Mouse (Mus musculus): ENCODE results near the gene Adprm. TPM values are rescaled to one million over a fixed set of nuclear protein-coding genes. Genes with fewer than 3 reads are reported as not detected.
A peak's percentile ranks its signal among the peaks of the same experiment; 100 is the strongest.

Adprm gene
- polyA plus RNA-seq, 1 experiment from 2014 or later = 38.5 TPM

GRCm38 (mm10) chr11:67072615-67073130 lies 20.3 kb upstream of the Adprm start:
- no peak for ATAC-seq

DNA sequence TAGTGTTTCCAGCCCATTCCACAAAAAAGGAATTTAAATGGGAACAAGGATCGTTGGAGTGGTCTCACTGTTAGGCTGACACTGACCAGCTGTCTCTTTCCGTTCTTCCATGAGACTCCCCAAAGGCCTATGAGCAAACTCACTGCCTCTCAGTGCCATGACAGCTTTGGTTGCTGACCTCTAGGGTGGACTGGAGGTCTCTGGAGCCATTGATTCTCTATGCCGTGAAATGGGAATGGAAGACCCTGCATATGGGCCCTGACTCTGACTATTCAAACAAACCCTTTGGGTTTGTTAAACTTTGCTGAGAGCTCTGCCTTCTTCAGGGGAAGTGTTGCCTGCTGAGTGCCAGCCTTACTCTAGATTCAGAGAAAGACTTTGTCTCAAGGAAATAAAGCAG lies 15.3 kb upstream of the Adprm start:
- ATAC-seq = no peak
- H3K36me3 ChIP-seq = peaks cover 48% of the 10 kb centered on the region
- 91% methylated on average over 3 of the region's 3 CpGs for WGBS

More at GRCm38 (mm10) chr11:67072615-67073130, 20.3 kb upstream of the Adprm start:
- Histone ChIP-seq H3K4me3 (replicated peaks) (no peak overlapping the region), H3K36me3 (0 out of 2 replicates have a peak, but pooled peaks cover 3% of the 10 kb centered on the region), H3K9ac (replicated peaks) (no peak overlapping the region), H3K27me3 (no peaks in the 10 kb centered on the region), H3K27ac (no peak overlapping the region), H3K9me3 (no peaks in the 10 kb centered on the region), H3K4me1 (replicated peaks) (peaks cover 5% of the 10 kb centered on the region), H3K4me2 (replicated peaks) (no peak overlapping the region)
- WGBS = 69% methylated on average over 15 of the region's 15 CpGs

DNA sequence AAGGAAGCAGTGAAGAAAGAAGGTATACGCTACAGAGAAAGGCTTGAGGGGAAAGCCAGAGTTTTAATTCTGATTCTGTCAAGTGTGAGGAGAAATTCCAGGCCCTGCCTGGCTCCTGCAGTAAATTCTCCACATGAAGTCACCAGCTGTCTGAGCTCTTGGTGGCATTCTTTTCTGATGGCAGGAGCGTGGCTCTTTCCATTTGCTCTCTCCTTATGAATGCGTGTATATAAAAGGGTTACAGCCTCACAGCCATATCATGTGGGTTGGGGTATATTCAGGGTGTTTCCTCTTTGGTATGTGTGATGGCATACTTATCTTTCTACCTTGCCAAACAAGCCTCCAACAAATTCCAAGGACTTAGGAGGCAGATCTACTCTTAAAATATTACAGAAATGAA lies 10.3 kb upstream of the Adprm start:
- 95% methylated on average over 3 of the region's 3 CpGs for WGBS
- no peak overlapping the region for H3K9ac ChIP-seq (replicated peaks)

More for the DNA sequence above, 15.3 kb upstream of the Adprm start:
- Histone ChIP-seq H3K4me2 (replicated peaks) (no peak overlapping the region), H3K9ac (replicated peaks) (no peak overlapping the region), H3K27ac (no peak overlapping the region), H3K27me3 (no peaks in the 10 kb centered on the region), H3K9me3 (no peaks in the 10 kb centered on the region), H3K4me3 (replicated peaks) (no peak overlapping the region), H3K4me1 (replicated peaks) (no peaks in the 10 kb centered on the region)

DNA sequence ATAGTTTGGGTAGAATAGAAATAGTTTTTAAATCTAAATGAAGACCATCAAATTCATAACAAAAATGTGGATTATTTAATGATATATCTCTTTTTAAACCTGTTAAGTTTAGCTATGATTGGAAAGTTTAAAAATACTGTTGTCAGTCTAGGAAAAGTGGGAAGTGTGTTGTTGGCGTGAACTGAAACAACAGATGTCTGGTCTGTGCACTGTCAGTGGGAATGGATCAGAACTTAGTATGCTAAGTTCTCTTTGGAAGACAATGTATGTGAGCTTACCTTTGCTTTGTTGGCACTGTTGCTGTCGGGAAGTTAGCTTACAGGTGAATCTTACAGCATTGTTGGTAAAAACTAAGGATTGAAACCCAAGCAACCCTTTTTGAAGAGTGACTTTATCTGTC lies 8.9 kb upstream of the Adprm start:
- no peak for ATAC-seq

More for the DNA sequence above, 10.3 kb upstream of the Adprm start:
- Histone ChIP-seq H3K9me3 (no peaks in the 10 kb centered on the region), H3K27ac (no peak overlapping the region), H3K4me1 (replicated peaks) (no peaks in the 10 kb centered on the region), H3K4me2 (replicated peaks) (no peak overlapping the region), H3K27me3 (no peaks in the 10 kb centered on the region), H3K4me3 (replicated peaks) (no peak overlapping the region), H3K36me3 (peaks cover 85% of the 10 kb centered on the region)
- no peak for ATAC-seq

GRCm38 (mm10) chr11:67054754-67055365 lies 2.5 kb upstream of the Adprm start:
- no peak for ATAC-seq
- H3K4me2 ChIP-seq (replicated peaks) = no peak overlapping the region
- no peak overlapping the region for H3K9ac ChIP-seq (replicated peaks)
- H3K36me3 ChIP-seq = peaks cover 48% of the 10 kb centered on the region
- no peak overlapping the region for H3K27ac ChIP-seq
- 92% methylated on average over 8 of the region's 8 CpGs for WGBS
- no peaks in the 10 kb centered on the region for H3K9me3 ChIP-seq
- no peaks in the 10 kb centered on the region for H3K27me3 ChIP-seq
- H3K4me3 ChIP-seq (replicated peaks) = no peak overlapping the region
- peaks cover 20% of the 10 kb centered on the region for H3K4me1 ChIP-seq (replicated peaks)

More for the DNA sequence above, 8.9 kb upstream of the Adprm start:
- no peak overlapping the region for H3K9ac ChIP-seq (replicated peaks)
- no peak overlapping the region for H3K4me3 ChIP-seq (replicated peaks)
- H3K4me1 ChIP-seq (replicated peaks) = no peaks in the 10 kb centered on the region
- no peak overlapping the region for H3K27ac ChIP-seq
- peaks cover 88% of the 10 kb centered on the region for H3K36me3 ChIP-seq
- H3K9me3 ChIP-seq = no peaks in the 10 kb centered on the region
- WGBS = 94% methylated on average over 2 of the region's 2 CpGs
- no peak overlapping the region for H3K4me2 ChIP-seq (replicated peaks)
- H3K27me3 ChIP-seq = no peaks in the 10 kb centered on the region

DNA sequence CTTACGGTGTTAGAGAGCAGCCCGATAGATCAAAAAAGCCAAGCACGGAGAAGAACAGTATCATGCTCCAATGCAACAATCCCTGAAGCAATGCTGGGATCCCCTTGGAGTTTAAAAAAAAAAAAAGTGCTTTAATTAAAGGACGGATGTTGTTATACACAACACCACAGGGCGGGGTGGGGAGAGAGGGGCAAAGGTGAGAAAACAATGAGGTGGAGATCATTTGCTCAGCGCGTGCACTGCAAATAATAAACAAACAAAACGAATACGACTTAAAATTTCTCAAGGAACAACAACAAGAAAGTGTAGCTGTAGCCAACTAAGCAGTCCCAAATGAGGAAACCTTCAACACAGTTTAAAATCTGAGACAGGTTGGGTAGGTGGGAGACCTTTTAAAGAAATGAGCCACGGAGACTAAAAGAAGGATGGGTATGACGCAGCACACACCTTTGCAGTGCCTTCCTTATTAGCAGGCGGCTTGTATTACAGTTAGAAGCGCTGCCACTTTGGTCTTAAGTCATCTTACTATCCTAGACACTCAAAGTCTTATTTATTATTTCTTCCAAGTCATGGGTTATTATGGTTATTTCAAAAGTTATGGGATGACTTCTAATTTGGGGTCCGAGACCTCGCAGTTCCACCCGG lies 596 bp downstream of the Adprm start:
- H3K36me3 ChIP-seq = peaks cover 25% of the 10 kb centered on the region
- H3K4me2 ChIP-seq (replicated peaks) = peak overlapping the region; percentile 76
- H3K4me1 ChIP-seq (replicated peaks) = peaks cover 20% of the 10 kb centered on the region
- peak; percentile 66 for ATAC-seq
- H3K27me3 ChIP-seq = no peaks in the 10 kb centered on the region
- peak overlapping the region; percentile 81; the same call in 1 of the 2 replicates for H3K27ac ChIP-seq
- WGBS = 9% methylated on average over 16 of the region's 16 CpGs
- peak overlapping the region; percentile 99 for H3K4me3 ChIP-seq (replicated peaks)
- no peaks in the 10 kb centered on the region for H3K9me3 ChIP-seq
- H3K9ac ChIP-seq (replicated peaks) = peak overlapping the region; percentile 85

DNA sequence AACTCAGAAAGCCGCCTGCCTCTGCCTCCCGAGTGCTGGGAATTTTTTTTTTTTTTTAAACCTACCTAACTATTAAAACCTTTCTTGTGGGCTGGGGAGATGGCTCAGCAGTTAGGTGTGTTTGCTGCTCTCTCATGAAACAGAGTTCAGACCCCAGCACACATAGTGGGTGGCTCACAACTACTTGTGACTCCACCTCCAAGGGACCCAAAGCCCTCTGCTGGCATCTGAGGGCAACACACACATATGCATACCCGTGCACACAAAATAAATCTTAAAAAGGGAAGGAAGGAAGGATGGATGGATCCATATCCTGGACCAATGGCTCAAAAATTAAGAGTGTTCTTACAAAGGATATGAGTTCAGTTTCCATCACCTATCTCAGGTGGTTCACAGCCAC lies 3.1 kb downstream of the Adprm start:
- H3K9me3 ChIP-seq = no peaks in the 10 kb centered on the region
- H3K9ac ChIP-seq (replicated peaks) = no peak overlapping the region
- H3K4me1 ChIP-seq (replicated peaks) = peaks cover 20% of the 10 kb centered on the region
- no peak for ATAC-seq
- no peak overlapping the region for H3K4me2 ChIP-seq (replicated peaks)
- 91% methylated on average over 3 of the region's 3 CpGs for WGBS
- peaks cover 24% of the 10 kb centered on the region for H3K36me3 ChIP-seq
- H3K27me3 ChIP-seq = no peaks in the 10 kb centered on the region
- H3K4me3 ChIP-seq (replicated peaks) = no peak overlapping the region
- no peak overlapping the region for H3K27ac ChIP-seq

DNA sequence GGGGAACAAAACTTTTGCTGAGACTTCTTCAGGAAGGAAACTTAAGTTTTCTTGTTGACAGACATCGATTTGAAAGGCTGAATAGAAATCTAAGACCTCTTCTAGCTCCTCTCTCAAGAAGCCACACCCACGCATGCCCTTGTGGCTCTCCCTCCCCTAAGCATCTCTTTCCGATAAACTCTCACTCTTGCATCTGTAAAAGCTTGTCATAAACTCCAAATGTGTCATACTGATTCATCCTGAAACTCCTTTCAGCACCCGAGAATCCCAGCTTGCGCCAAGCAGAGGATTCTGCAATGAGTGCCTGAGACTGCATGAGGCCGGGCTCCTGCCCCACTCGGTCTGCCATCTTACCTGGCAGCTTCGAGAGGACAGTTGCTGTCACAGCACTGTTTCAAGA lies 3.9 kb downstream of the Adprm start:
- ATAC-seq = no peak
- Histone ChIP-seq H3K9me3 (no peaks in the 10 kb centered on the region), H3K27me3 (no peaks in the 10 kb centered on the region), H3K27ac (no peak overlapping the region), H3K4me1 (replicated peaks) (peaks cover 14% of the 10 kb centered on the region), H3K9ac (replicated peaks) (no peak overlapping the region), H3K4me3 (replicated peaks) (no peak overlapping the region), H3K4me2 (replicated peaks) (no peak overlapping the region), H3K36me3 (peaks cover 24% of the 10 kb centered on the region)
- 93% methylated on average over 8 of the region's 8 CpGs for WGBS

GRCm38 (mm10) chr11:67047199-67047598 lies 5.2 kb downstream of the Adprm start:
- H3K9me3 ChIP-seq = no peaks in the 10 kb centered on the region
- 92% methylated on average over 5 of the region's 5 CpGs for WGBS

DNA sequence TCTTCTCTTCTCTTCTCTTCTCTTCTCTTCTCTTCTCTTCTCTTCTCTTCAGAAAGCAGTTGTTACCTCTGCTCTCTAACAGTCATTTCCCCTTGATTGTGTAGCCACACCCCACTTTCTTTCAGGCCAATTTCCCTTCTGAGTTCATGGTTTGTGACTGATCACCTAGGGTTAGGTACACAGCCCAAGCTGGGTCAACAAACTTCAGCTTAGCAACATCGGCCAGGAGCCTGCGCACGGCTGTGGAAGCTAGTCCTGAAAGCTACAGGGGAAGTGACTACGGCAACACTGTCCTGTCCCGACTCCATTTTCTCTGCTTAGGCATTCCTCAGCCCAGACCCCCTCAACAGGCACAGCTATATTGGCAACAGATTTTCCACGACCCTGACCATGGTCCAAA lies 7.4 kb downstream of the Adprm start:
- Histone ChIP-seq H3K9ac (replicated peaks) (no peak overlapping the region), H3K4me1 (replicated peaks) (0 out of 2 replicates have a peak, but pooled peaks cover 3% of the 10 kb centered on the region), H3K4me3 (replicated peaks) (no peak overlapping the region), H3K4me2 (replicated peaks) (no peak overlapping the region), H3K27ac (no peak overlapping the region), H3K9me3 (no peaks in the 10 kb centered on the region), H3K27me3 (no peaks in the 10 kb centered on the region), H3K36me3 (peaks cover 44% of the 10 kb centered on the region)
- 89% methylated on average over 6 of the region's 6 CpGs for WGBS
- no peak for ATAC-seq

More at GRCm38 (mm10) chr11:67047199-67047598, 5.2 kb downstream of the Adprm start:
- Histone ChIP-seq H3K4me1 (replicated peaks) (peaks cover 12% of the 10 kb centered on the region), H3K9ac (replicated peaks) (no peak overlapping the region), H3K4me3 (replicated peaks) (no peak overlapping the region), H3K4me2 (replicated peaks) (no peak overlapping the region), H3K27ac (no peak overlapping the region), H3K27me3 (no peaks in the 10 kb centered on the region), H3K36me3 (peaks cover 24% of the 10 kb centered on the region)
- ATAC-seq = no peak

DNA sequence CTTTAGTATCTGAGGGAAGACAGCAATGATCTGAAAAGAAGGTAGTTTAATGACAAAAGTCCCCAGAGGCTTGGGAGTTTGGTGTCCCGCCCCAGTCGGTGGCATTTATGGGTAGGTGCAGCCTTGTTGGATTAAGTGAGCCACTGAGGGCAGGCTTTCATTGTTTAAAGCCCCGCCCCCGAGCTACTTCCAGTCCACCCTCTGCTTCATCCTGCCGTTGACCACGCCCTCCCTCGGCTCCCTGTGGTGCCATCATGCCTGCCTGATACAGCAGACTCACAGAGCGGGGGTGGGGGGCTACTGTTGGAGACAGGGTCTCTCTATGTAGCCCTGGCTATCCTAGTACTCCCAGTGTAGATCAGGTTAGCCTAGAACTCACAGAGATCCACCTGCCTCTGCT lies 9.4 kb downstream of the Adprm start:
- H3K4me3 ChIP-seq (replicated peaks) = no peak overlapping the region
- no peak overlapping the region for H3K27ac ChIP-seq
- peaks cover 55% of the 10 kb centered on the region for H3K36me3 ChIP-seq
- WGBS = 35% methylated on average over 8 of the region's 8 CpGs
- H3K4me1 ChIP-seq (replicated peaks) = 0 out of 2 replicates have a peak, but pooled peaks cover 3% of the 10 kb centered on the region
- H3K27me3 ChIP-seq = no peaks in the 10 kb centered on the region
- no peaks in the 10 kb centered on the region for H3K9me3 ChIP-seq
- H3K4me2 ChIP-seq (replicated peaks) = no peak overlapping the region
- ATAC-seq = no peak
- H3K9ac ChIP-seq (replicated peaks) = no peak overlapping the region

- H3K9ac ChIP-seq (replicated peaks) = no peak overlapping the region
- no peak overlapping the region for H3K27ac ChIP-seq
- no peaks in the 10 kb centered on the region for H3K9me3 ChIP-seq
- no peak overlapping the region for H3K4me3 ChIP-seq (replicated peaks)
- 0 out of 2 replicates have a peak, but pooled peaks cover 3% of the 10 kb centered on the region for H3K4me1 ChIP-seq (replicated peaks)
- WGBS = 95% methylated on average over 6 of the region's 6 CpGs
- no peaks in the 10 kb centered on the region for H3K27me3 ChIP-seq
- no peak overlapping the region for H3K4me2 ChIP-seq (replicated peaks)
- H3K36me3 ChIP-seq = peaks cover 59% of the 10 kb centered on the region
- ATAC-seq = no peak
Observed at GRCm38 (mm10) chr11:67040483-67040882, 11.9 kb downstream of the Adprm start.

Data from midbrain, embryonic 13.5 days (tissue).